Mouse (Mus musculus) gastrocnemius, postnatal 4 days (tissue): Measurements from ENCODE around the gene 2010111I01Rik. TPM values are rescaled to one million over a fixed set of nuclear protein-coding genes. Genes with fewer than 3 reads are reported as not detected.
"Not testable (repeated sequence)": the region's sequence is repeated elsewhere in the genome, so short reads cannot be mapped to it uniquely, and the experiment has no call there.

Source experiments
- DNase-seq, 2 experiments: peaks; one replicate each; pipeline ENCODE4 v3.0.0; 2021 to 2022; ENCODE audit warnings: low spot score in 2 of 2, mixed read lengths in 2 of 2
- total RNA-seq, 2 experiments: library from RNA; stranded (reverse); gene quantifications; 2 replicates each; pipeline ENCODE4 v1.2.3; 2021

Gene 2010111I01Rik
- total RNA-seq, 2 experiments from 2014 or later: 105 to 158 TPM

- DNase-seq: no peak
These were observed 12.1 kb upstream of the 2010111I01Rik start for GRCm38 (mm10) chr13:62952624-62953023.

GRCm38 (mm10) chr13:62955997-62956396, 8.7 kb upstream of the 2010111I01Rik start:
- DNase-seq: no peak

- DNase-seq: no peak
These were observed 7.9 kb upstream of the 2010111I01Rik start for GRCm38 (mm10) chr13:62956776-62957175.

GRCm38 (mm10) chr13:62963358-62963757, 1.3 kb upstream of the 2010111I01Rik start:
- no peak for DNase-seq

GRCm38 (mm10) chr13:62968223-62968622, 3.5 kb downstream of the 2010111I01Rik start:
- DNase-seq: no peak

- no peak for DNase-seq
These were observed 6.0 kb downstream of the 2010111I01Rik start for GRCm38 (mm10) chr13:62970515-62971269.

- no peak for DNase-seq
These were observed 7.7 kb downstream of the 2010111I01Rik start for GRCm38 (mm10) chr13:62972403-62972802.

- DNase-seq: no peak
These were observed 8.4 kb downstream of the 2010111I01Rik start for GRCm38 (mm10) chr13:62973111-62973510.

GRCm38 (mm10) chr13:62978104-62978503, 13.4 kb downstream of the 2010111I01Rik start:
- DNase-seq: no peak

- DNase-seq: no peak
These were observed 14.1 kb downstream of the 2010111I01Rik start for GRCm38 (mm10) chr13:62978784-62979183.

- DNase-seq: no peak
These were observed 14.5 kb downstream of the 2010111I01Rik start for GRCm38 (mm10) chr13:62979215-62979614.

- DNase-seq: no peak
These were observed 15.4 kb downstream of the 2010111I01Rik start for GRCm38 (mm10) chr13:62980131-62980530.

GRCm38 (mm10) chr13:62984485-62984884, 19.8 kb downstream of the 2010111I01Rik start:
- DNase-seq: no peak

GRCm38 (mm10) chr13:62989891-62990490, 25.3 kb downstream of the 2010111I01Rik start:
- no peak for DNase-seq

- DNase-seq: no peak
These were observed 29.1 kb downstream of the 2010111I01Rik start for GRCm38 (mm10) chr13:62993543-62994477.

GRCm38 (mm10) chr13:62996767-62997166, 32.1 kb downstream of the 2010111I01Rik start:
- DNase-seq: no peak

- DNase-seq: not testable (repeated sequence)
These were observed 42.8 kb downstream of the 2010111I01Rik start for GRCm38 (mm10) chr13:63007491-63007890.

GRCm38 (mm10) chr13:63010345-63011090, 45.8 kb downstream of the 2010111I01Rik start:
- DNase-seq: no peak

- DNase-seq: no peak
These were observed 49.7 kb downstream of the 2010111I01Rik start for GRCm38 (mm10) chr13:63014353-63014752.

GRCm38 (mm10) chr13:63015362-63015761, 50.7 kb downstream of the 2010111I01Rik start:
- no peak for DNase-seq

GRCm38 (mm10) chr13:63016056-63016455, 51.4 kb downstream of the 2010111I01Rik start:
- DNase-seq: no peak
